Mouse (Mus musculus) midbrain, postnatal 0 days (tissue): ENCODE results near the gene Adck1. TPM values are rescaled to one million over a fixed set of nuclear protein-coding genes. Genes with fewer than 3 reads are reported as not detected.
"Not testable (repeated sequence)": the region's sequence is repeated elsewhere in the genome, so short reads cannot be mapped to it uniquely, and the experiment has no call there.

ENCODE experiments used
- ATAC-seq: fragments of 200-750 bp; cut with Nextera tagmentation; 2 replicates; pipeline ENCODE4 v1.8.0; 2017; ENCODE audit warnings: moderate number of reproducible peaks, mild to moderate bottlenecking, moderate TSS enrichment, moderate library complexity; ENCODE audit not compliant: low FRiP score
- DNase-seq: peaks from one replicate; pipeline ENCODE4 v3.0.0-alpha.2; 2015; ENCODE audit warnings: low spot score
- H3K27ac ChIP-seq: fragments of 300-500 bp; sonication (generic); 2 replicates; pipeline ENCODE4 v1.5.1; 2014; ENCODE audit warnings: low read depth, mild to moderate bottlenecking, low read length, mixed read lengths
- H3K27me3 ChIP-seq: fragments of 300-500 bp; sonication (generic); 2 replicates; pipeline ENCODE4 v1.6.1; 2014; ENCODE audit warnings: low read length, control low read depth, mixed read lengths; ENCODE audit not compliant: insufficient read depth
- H3K36me3 ChIP-seq: fragments of 300-500 bp; sonication (generic); 2 replicates; pipeline ENCODE4 v1.6.1; 2014; ENCODE audit warnings: low read length, control low read depth, mixed read lengths; ENCODE audit not compliant: insufficient read depth
- H3K4me1 ChIP-seq: fragments of 300-500 bp; sonication (generic); 2 replicates; pipeline ENCODE4 v1.6.1; 2014; ENCODE audit warnings: mild to moderate bottlenecking, control low read depth, antibody characterized with exemption, low read length, mixed read lengths; ENCODE audit not compliant: insufficient read depth
- H3K4me2 ChIP-seq: fragments of 300-500 bp; sonication (generic); 2 replicates; pipeline ENCODE4 v1.6.1; 2014; ENCODE audit warnings: low read depth, mild to moderate bottlenecking, low read length, mixed read lengths; ENCODE audit not compliant: poor library complexity, severe bottlenecking
- H3K4me3 ChIP-seq: fragments of 300-500 bp; sonication (generic); 2 replicates; pipeline ENCODE4 v1.5.1; 2014; ENCODE audit warnings: low read depth, mild to moderate bottlenecking, low read length, moderate library complexity
- H3K9ac ChIP-seq: fragments of 300-500 bp; sonication (generic); replicated peaks from 2 replicates; pipeline ENCODE4 v1.6.1; 2014; ENCODE audit warnings: mild to moderate bottlenecking, low read length, moderate library complexity, mixed read lengths; ENCODE audit not compliant: poor library complexity, severe bottlenecking
- H3K9me3 ChIP-seq: fragments of 300-500 bp; sonication (generic); 2 replicates; pipeline ENCODE4 v1.6.1; 2016; ENCODE audit warnings: low read length, control low read depth
- CTCF ChIP-seq: IDR thresholded peaks from 2 replicates; pipeline ENCODE4 v1.5.1; 2016; ENCODE audit warnings: antibody characterized with exemption, mild to moderate bottlenecking
- WGBS: fragments of 180-500 bp; shearing (Covaris S2); extraction: QIAGEN DNeasy Blood & Tissue Kit; methylation state at CpG from one replicate; pipeline ENCODE4 v1.1.7; 2014; 5-methylcytosine and 5-hydroxymethylcytosine counted together
- polyA plus RNA-seq: library from polyadenylated mRNA; unstranded; fragments of >200 nt; fragmentation: Nextera tagmentation; extraction: Ambion mirVana; gene quantifications from 2 replicates; pipeline ENCODE4 v1.2.1, GENCODE M21; 2015
- total RNA-seq: library from RNA; depleted of rRNA; stranded (reverse); fragments of >200 nt; gene quantifications from 2 replicates; pipeline ENCODE4 v1.2.3, GENCODE M21; 2014

Adck1 gene
- total and polyA plus RNA-seq, 2 experiments from 2014 or later: 41.5 to 49.1 TPM

DNA sequence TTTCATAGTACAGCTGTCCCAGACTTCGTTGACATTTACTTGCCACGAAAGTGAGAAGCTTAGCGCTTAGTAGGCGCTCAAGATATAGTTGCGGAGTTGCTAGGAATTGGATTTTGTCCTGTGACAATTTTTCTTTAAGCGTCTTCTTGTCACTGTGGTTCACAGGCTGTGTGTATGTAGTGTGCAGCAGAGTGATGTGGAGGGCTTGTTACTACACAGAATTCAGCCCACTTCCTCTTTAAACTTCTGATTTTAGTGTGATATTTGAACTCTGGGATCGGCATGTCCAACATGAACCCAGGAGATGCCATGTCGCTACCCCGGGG lies 729 bp downstream of the Adck1 start:
- Histone ChIP-seq H3K4me1 (no peaks in the 10 kb centered on the region; the same call in 1 of the 2 replicates), H3K9me3 (no peaks in the 10 kb centered on the region), H3K4me3 (peak overlapping the region; percentile 78), H3K27me3 (no peaks in the 10 kb centered on the region), H3K9ac (peak overlapping the region; percentile 71), H3K27ac (no peak overlapping the region; the same call in 1 of the 2 replicates), H3K36me3 (no peaks in the 10 kb centered on the region), H3K4me2 (peak overlapping the region; percentile 90)
- WGBS: 49% methylated on average over 9 of the region's 9 CpGs
- no peak for TF ChIP-seq CTCF
- DNase-seq (no peak), ATAC-seq (peak; percentile 26; the same call in 1 of the 2 replicates)

DNA sequence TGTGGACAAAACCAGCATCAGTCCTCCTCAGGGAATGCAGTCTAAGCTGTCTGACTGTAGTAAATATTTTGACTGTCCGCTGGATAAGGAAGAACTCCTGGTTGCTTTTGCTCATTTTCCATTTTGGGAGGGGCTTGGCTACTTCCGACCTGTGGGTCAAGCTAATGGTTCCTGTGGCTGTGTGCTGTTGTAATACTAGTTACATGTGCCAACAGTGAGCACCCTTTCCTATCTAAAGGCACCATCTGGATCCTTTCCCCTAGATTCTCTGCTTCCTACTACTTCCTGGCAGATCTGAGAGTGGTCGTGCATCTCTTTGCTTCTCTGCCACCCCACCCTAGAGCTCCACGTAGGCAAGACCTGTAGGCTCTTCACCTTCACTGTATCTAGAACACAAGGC lies 7.3 kb downstream of the Adck1 start:
- Histone ChIP-seq H3K9ac (no peak overlapping the region), H3K36me3 (peaks cover 6% of the 10 kb centered on the region; the same call in 1 of the 2 replicates), H3K4me2 (no peak overlapping the region), H3K4me3 (no peak overlapping the region), H3K9me3 (no peaks in the 10 kb centered on the region), H3K4me1 (no peaks in the 10 kb centered on the region), H3K27ac (no peak overlapping the region), H3K27me3 (no peaks in the 10 kb centered on the region)
- no peak for DNase-seq
- no peak for TF ChIP-seq CTCF
- 88% methylated on average over 4 of the region's 4 CpGs for WGBS
- no peak for ATAC-seq

DNA sequence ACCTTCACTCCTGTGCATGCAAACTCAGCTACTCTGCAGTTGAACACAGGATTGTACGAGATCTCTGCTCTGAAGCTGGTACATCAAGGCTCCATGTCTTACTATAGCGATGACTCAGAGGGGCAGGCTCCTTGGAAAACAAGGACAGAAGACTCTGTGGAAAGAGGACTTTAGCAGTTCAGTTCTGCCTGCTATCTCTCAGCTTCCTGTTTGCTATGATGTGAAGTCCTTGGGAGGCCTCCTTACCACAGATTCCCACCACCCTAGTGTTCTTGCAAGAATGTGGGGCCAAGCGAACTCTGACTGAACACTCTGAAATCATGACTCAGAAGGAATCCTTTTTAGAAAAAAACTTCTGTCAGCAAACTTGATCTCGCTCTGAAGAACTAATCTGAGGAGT lies 8.3 kb downstream of the Adck1 start:
- no peak for DNase-seq
- H3K27ac ChIP-seq: no peak overlapping the region
- TF ChIP-seq CTCF: no peak
- no peaks in the 10 kb centered on the region for H3K27me3 ChIP-seq
- no peaks in the 10 kb centered on the region for H3K9me3 ChIP-seq
- no peak overlapping the region for H3K4me3 ChIP-seq
- no peaks in the 10 kb centered on the region for H3K4me1 ChIP-seq
- H3K36me3 ChIP-seq: peaks cover 8% of the 10 kb centered on the region; the same call in 1 of the 2 replicates
- ATAC-seq: no peak
- H3K4me2 ChIP-seq: no peak overlapping the region
- H3K9ac ChIP-seq: no peak overlapping the region
- 84% methylated on average over 4 of the region's 4 CpGs for WGBS

DNA sequence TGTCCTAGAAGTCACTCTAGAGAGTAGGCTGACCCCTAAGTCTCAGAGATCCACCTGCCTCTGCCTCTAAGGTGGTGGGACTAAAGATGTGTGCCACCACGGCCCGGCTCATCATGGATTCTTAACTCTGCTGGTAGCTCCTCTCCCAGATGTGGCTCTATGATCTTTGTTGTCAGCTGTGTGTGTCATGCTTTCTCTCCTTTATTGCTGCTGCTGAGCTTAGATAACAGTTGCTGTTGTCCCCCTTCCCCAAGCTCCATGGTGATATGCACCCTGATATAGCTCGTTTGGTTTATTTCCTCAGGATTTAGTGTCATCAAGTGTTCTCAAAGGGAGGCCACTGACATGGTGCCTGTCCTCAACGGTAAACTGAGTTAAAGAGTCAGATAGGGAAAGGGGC lies 9.3 kb downstream of the Adck1 start:
- not testable (repeated sequence) for H3K36me3 ChIP-seq, H3K27me3 ChIP-seq, H3K4me2 ChIP-seq, H3K9ac ChIP-seq, H3K4me3 ChIP-seq, ATAC-seq, H3K27ac ChIP-seq, DNase-seq, H3K4me1 ChIP-seq, H3K9me3 ChIP-seq
- 87% methylated on average over 4 of the region's 4 CpGs for WGBS

DNA sequence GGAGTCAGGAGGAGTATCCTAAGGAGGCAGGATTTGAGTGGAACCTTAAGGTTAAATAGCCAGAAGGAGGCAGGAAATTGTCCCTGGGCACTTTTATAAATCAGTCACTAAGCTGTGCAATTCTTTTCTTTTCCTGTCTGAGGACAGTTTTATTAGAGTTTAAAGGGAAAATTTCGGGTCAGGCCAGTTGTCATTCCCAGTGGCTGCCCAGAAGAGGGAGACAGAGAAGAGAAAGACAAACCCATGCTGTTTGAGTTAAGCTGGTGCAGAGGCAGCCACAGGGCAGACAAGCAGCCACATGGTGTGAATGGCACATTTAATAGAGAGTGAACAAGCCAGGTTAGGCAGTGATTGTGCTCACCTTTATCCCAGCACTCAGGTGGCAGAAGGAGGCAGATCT lies 10.0 kb downstream of the Adck1 start:
- not testable (repeated sequence) for H3K9ac ChIP-seq, H3K9me3 ChIP-seq, ATAC-seq, DNase-seq, H3K4me1 ChIP-seq, H3K27ac ChIP-seq, H3K27me3 ChIP-seq, H3K36me3 ChIP-seq, H3K4me3 ChIP-seq, H3K4me2 ChIP-seq
- WGBS: 8% methylated on average over 1 of the region's 1 CpGs
- TF ChIP-seq CTCF: peak; percentile 62

DNA sequence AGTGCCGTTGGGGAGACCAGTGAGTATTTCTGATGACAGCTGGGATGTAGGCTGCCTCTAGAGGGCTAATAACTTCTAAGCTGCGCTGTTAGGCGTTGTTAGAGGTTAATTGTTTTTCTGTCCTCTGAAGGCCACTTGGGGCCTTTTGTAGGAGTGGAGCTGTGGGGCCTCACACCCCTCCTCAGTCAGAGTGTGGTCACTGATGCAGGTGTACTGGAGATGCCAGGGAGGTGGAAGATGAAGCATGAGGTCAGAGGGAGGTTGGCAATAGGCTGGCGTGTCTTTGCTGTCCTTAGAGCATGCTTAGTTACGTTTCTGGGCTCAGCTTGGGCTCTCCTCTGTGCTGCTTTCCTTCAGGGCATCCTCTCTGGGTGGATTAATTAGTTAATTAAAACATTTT lies 11.7 kb downstream of the Adck1 start:
- 74% methylated on average over 5 of the region's 5 CpGs for WGBS
- H3K27ac ChIP-seq: no peak overlapping the region
- no peak for DNase-seq
- no peak for ATAC-seq
- no peaks in the 10 kb centered on the region for H3K9me3 ChIP-seq
- H3K27me3 ChIP-seq: no peaks in the 10 kb centered on the region
- peaks cover 8% of the 10 kb centered on the region; the same call in 1 of the 2 replicates for H3K36me3 ChIP-seq
- no peak overlapping the region for H3K4me2 ChIP-seq
- H3K9ac ChIP-seq: no peak overlapping the region
- TF ChIP-seq CTCF: no peak
- H3K4me1 ChIP-seq: no peaks in the 10 kb centered on the region
- H3K4me3 ChIP-seq: no peak overlapping the region

DNA sequence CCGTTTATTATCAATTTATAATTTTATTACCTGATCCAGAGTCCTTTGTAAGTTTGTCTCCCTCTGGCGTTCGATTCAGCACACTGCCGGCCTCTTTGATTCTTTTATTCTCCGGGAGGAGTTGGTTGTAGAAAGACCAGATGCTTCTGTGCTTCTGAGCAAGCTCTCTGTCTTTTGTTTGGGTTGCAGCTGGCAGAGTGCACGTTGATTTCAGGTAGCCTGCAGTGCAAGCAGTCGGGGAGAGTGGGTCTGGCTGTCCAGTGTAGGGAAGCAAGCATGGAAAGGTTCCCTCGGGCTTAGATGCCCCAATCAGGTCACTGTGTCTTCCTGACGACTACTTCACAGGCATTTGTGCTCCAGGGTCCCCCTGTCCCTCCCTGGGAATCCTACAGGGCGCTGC lies 16.5 kb downstream of the Adck1 start:
- peak; percentile 77 for TF ChIP-seq CTCF
- H3K9ac ChIP-seq: no peak overlapping the region
- H3K27ac ChIP-seq: no peak overlapping the region
- H3K4me1 ChIP-seq: no peaks in the 10 kb centered on the region
- no peak overlapping the region for H3K4me2 ChIP-seq
- H3K9me3 ChIP-seq: no peaks in the 10 kb centered on the region
- whole genome bisulfite sequencing: 25% methylated on average over 10 of the region's 10 CpGs
- no peak overlapping the region for H3K4me3 ChIP-seq
- H3K27me3 ChIP-seq: no peaks in the 10 kb centered on the region
- DNase-seq (peak; percentile 60), ATAC-seq (no peak)
- peaks cover 17% of the 10 kb centered on the region for H3K36me3 ChIP-seq
